Mouse (Mus musculus) hindbrain, embryonic 16.5 days (tissue): Measurements from ENCODE around the gene Rpa1. TPM values are rescaled to one million over a fixed set of nuclear protein-coding genes. Genes with fewer than 3 reads are reported as not detected.
A peak's percentile ranks its signal among the peaks of the same experiment; 100 is the strongest.

Experiments
- ATAC-seq: fragments of 200-750 bp; cut with Nextera tagmentation; 2 replicates; pipeline ENCODE4 v1.8.0; 2017; ENCODE audit warnings: moderate TSS enrichment, moderate library complexity
- H3K27ac ChIP-seq: fragments of 300-500 bp; sonication (generic); 2 replicates; pipeline ENCODE4 v1.5.1; 2014; ENCODE audit warnings: low read depth, mild to moderate bottlenecking, control low read depth, low read length, moderate library complexity
- H3K27me3 ChIP-seq: fragments of 300-500 bp; sonication (generic); replicated peaks from 2 replicates; pipeline ENCODE4 v1.6.1; 2014; ENCODE audit warnings: low read length; ENCODE audit not compliant: control insufficient read depth, insufficient read depth
- H3K36me3 ChIP-seq: fragments of 300-500 bp; sonication (generic); 2 replicates; pipeline ENCODE4 v1.6.1; 2014; ENCODE audit warnings: mild to moderate bottlenecking, low read length, moderate library complexity, mixed read lengths; ENCODE audit not compliant: control insufficient read depth, insufficient read depth
- H3K4me1 ChIP-seq: fragments of 300-500 bp; sonication (generic); 2 replicates; pipeline ENCODE4 v1.6.1; 2014; ENCODE audit warnings: low read depth, low read length; ENCODE audit not compliant: control insufficient read depth, insufficient read depth
- H3K4me2 ChIP-seq: fragments of 300-500 bp; sonication (generic); 2 replicates; pipeline ENCODE4 v1.6.1; 2014; ENCODE audit warnings: mild to moderate bottlenecking, low read length, control low read depth, moderate library complexity
- H3K4me3 ChIP-seq: fragments of 300-500 bp; sonication (generic); 2 replicates; pipeline ENCODE4 v1.5.1; 2014; ENCODE audit warnings: mild to moderate bottlenecking, low read length, control low read depth, moderate library complexity
- H3K9ac ChIP-seq: fragments of 300-500 bp; sonication (generic); 2 replicates; pipeline ENCODE4 v1.6.1; 2014; ENCODE audit warnings: low read depth, mild to moderate bottlenecking, control low read depth, low read length, moderate library complexity
- H3K9me3 ChIP-seq: fragments of 300-500 bp; sonication (generic); 2 replicates; pipeline ENCODE4 v1.6.1; 2014; ENCODE audit warnings: mild to moderate bottlenecking, low read length, moderate library complexity; ENCODE audit not compliant: control insufficient read depth
- WGBS: fragments of 180-500 bp; shearing (Covaris S2); extraction: QIAGEN DNeasy Blood & Tissue Kit; methylation state at CpG from one replicate; pipeline ENCODE4 v1.1.7; 2014; 5-methylcytosine and 5-hydroxymethylcytosine counted together
- polyA plus RNA-seq: library from polyadenylated mRNA; unstranded; fragments of >200 nt; fragmentation: Nextera tagmentation; extraction: Ambion mirVana; gene quantifications from 2 replicates; pipeline ENCODE4 v1.2.1, GENCODE M21; 2015

Rpa1 gene
- polyA plus RNA-seq, 1 experiment from 2014 or later = 50.8 TPM

DNA sequence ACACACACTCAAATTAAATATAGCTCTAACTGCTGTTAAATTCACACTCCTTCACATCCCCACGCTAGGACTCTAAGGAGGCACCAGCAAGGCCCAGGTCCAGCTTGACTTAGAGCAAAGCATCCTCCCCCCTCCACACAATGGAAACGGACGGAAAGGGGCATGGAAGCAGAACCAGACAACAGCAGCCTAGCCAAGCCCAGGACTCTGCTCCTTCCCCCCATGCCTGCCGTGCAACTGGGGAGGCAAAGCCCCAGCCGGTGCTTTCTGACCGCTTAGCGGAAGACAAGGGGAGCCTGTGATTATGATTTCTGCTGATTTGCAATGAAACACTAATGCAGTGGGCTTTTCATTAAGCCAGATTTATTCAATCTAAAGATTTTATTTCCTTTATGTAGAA is 70.0 kb downstream of the Rpa1 start:
- H3K4me1 ChIP-seq = peaks cover 53% of the 10 kb centered on the region
- no peaks in the 10 kb centered on the region for H3K27me3 ChIP-seq
- H3K9ac ChIP-seq = no peak overlapping the region
- ATAC-seq = no peak
- H3K4me3 ChIP-seq = no peak overlapping the region
- no peaks in the 10 kb centered on the region for H3K9me3 ChIP-seq
- H3K36me3 ChIP-seq = no peaks in the 10 kb centered on the region
- WGBS = 42% methylated on average over 7 of the region's 7 CpGs
- H3K27ac ChIP-seq = no peak overlapping the region
- H3K4me2 ChIP-seq = no peak overlapping the region

DNA sequence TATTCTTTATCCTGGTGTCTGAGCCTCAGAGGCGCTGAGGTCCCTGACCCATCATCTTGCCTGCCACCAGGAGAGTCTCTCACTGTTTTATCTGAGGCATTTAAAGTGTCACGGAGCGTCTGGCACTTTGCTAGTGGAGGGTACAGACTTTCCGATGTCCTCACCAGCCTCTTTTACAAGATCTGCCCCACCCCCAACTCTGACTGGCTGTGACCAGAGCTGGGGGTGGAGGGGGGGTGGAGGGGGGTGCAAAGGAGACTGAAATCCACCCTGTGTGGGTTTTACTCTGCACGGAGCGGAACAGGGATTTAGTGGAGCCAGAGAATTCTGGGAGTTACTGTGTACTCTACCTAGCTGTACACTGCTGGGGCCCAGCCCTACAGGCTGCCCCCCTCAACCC is 73.1 kb downstream of the Rpa1 start:
- no peaks in the 10 kb centered on the region for H3K9me3 ChIP-seq
- 0 out of 2 replicates have a peak overlapping the region, but pooled peaks have one; percentile 3 for H3K9ac ChIP-seq
- H3K4me1 ChIP-seq = peaks cover 33% of the 10 kb centered on the region
- H3K4me3 ChIP-seq = no peak overlapping the region
- no peak overlapping the region for H3K4me2 ChIP-seq
- 29% methylated on average over 6 of the region's 6 CpGs for WGBS
- ATAC-seq = no peak
- H3K36me3 ChIP-seq = no peaks in the 10 kb centered on the region
- H3K27ac ChIP-seq = no peak overlapping the region
- H3K27me3 ChIP-seq = no peaks in the 10 kb centered on the region

DNA sequence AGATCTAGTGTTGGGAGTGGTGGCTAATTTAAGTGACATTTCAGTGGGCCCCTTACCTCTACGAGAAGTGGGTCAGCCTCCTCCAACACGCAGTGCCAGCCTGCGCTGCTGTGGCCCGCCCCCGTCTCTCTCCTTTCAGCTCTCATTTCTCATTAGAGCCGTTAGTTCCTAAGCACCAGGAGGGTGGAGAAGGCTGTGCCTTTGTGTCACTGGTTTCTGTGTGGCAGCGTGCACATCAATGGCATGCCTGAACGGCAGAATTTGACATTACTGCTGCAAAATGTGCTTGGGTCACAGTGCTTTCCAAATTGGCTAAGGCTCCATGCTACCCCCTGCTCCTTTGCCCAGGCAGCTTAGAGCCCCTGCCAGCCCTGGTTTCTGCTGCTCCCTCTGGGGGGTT is 74.7 kb downstream of the Rpa1 start:
- Histone ChIP-seq H3K9ac (peak overlapping the region; percentile 39; the same call in 1 of the 2 replicates), H3K4me3 (no peak overlapping the region), H3K4me1 (peaks cover 22% of the 10 kb centered on the region), H3K27ac (peak overlapping the region; percentile 48), H3K27me3 (no peaks in the 10 kb centered on the region), H3K9me3 (no peaks in the 10 kb centered on the region), H3K4me2 (peak overlapping the region; percentile 34), H3K36me3 (no peaks in the 10 kb centered on the region)
- 6% methylated on average over 8 of the region's 8 CpGs for WGBS
- ATAC-seq = peak; percentile 80

DNA sequence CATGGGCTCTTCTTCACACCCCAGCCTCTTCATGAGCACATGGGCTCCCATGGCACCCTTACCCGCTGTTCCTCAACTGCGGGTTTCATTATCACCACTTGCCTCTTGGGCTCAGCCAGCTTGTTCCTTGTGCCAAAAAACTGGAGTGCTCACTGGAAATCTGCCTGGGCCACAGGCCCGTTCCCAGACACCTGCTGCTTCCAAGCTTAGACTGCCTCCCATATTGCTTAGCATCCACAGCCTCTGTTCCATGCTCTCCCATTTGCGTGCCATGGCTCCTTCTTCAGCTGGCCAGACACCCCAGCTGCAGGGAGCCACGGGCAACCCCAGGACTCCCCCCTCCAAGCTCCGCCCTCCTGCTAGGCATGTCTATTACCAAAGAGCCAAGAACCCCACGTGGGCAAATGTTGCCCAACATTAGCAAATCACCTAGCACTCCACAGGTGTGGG is 77.1 kb downstream of the Rpa1 start:
- H3K36me3 ChIP-seq = no peaks in the 10 kb centered on the region
- 0 out of 2 replicates have a peak, but pooled peaks have one; percentile 19 for ATAC-seq
- H3K4me1 ChIP-seq = peaks cover 26% of the 10 kb centered on the region
- H3K9ac ChIP-seq = no peak overlapping the region
- WGBS = 59% methylated on average over 7 of the region's 7 CpGs
- no peaks in the 10 kb centered on the region for H3K27me3 ChIP-seq
- no peaks in the 10 kb centered on the region for H3K9me3 ChIP-seq
- no peak overlapping the region for H3K4me2 ChIP-seq
- no peak overlapping the region for H3K4me3 ChIP-seq
- H3K27ac ChIP-seq = no peak overlapping the region

DNA sequence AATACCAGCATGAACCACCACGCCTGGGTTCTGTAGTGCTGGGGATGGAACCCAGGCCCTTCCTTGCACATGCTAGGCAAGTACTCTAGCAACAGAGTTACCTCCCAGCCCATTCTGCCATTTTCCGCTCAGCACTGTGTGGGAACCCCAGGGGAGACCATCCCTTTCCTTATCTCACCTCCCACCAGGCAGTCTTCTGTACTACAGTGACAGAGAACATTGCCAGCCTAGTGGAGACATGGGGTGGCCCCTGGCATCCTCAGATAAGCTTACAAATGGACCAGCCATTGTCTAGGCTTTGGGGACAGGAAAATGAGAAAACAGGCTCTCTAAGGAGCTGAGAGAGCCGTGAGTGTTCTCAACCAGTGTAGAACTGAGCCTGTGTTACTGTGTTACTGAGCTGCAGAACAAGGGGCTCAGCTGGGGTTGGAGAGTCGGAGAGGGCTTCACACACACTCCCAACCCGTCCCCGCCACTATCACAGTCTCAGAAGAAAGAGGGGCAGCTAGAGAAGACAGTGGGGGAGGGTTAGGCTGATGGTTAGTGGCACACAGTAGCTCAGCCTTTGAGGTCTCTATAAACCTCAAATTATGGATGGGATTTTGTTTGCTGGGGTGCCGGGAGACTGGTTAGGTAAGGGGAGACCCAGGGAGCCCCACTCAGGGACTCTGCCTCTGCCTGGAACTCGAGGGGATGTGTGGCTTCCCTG is 77.7 kb downstream of the Rpa1 start:
- H3K4me2 ChIP-seq = no peak overlapping the region
- no peaks in the 10 kb centered on the region for H3K27me3 ChIP-seq
- no peak overlapping the region for H3K9ac ChIP-seq
- H3K27ac ChIP-seq = no peak overlapping the region
- 59% methylated on average over 8 of the region's 8 CpGs for WGBS
- peaks cover 26% of the 10 kb centered on the region for H3K4me1 ChIP-seq
- H3K4me3 ChIP-seq = no peak overlapping the region
- no peaks in the 10 kb centered on the region for H3K9me3 ChIP-seq
- ATAC-seq = no peak
- H3K36me3 ChIP-seq = no peaks in the 10 kb centered on the region

DNA sequence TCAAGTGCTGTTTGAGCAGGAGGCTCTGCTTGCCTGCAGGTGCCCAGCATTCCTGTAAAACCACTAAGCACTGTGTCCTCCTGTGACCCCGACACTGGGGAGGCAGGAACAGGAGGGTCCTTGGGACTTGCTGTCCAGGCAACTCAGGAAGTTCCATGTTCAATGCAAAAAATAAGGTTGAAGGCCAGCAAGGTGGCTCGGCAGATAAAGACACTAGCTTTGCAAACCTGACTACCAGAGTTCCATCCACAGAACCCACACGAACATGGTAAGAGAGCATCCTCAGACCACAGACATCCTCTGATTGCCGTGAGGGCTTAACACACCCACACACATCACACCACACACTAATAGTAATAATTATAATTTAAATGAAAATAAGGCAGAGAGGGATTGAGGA is 78.9 kb downstream of the Rpa1 start:
- Histone ChIP-seq H3K4me1 (peaks cover 16% of the 10 kb centered on the region), H3K4me2 (no peak overlapping the region), H3K27ac (no peak overlapping the region), H3K36me3 (no peaks in the 10 kb centered on the region), H3K9ac (no peak overlapping the region), H3K4me3 (no peak overlapping the region), H3K27me3 (no peaks in the 10 kb centered on the region), H3K9me3 (no peaks in the 10 kb centered on the region)
- no peak for ATAC-seq
- WGBS = 85% methylated on average over 4 of the region's 4 CpGs

DNA sequence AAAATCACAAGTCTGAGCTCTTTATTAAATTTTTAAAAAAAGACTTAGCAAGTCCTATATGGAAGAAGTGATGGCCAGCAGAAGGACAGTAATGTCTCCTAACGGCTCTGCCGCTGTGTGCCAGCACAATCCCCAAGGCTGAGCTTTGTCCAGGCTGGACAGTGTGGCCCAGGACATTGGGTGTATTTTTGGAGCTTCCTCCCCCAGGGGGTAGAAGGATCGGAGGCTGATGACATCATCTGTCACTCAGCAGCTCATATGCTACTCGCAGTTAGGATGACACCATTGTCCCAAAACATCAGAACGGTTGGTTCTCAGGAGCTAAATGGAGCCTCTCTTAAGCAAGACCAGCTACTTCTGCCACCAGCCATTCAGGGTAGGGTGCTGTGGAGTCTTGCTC is 79.6 kb downstream of the Rpa1 start:
- Histone ChIP-seq H3K27ac (0 out of 2 replicates have a peak overlapping the region, but pooled peaks have one; percentile 21), H3K4me3 (no peak overlapping the region), H3K4me1 (peaks cover 20% of the 10 kb centered on the region), H3K27me3 (no peaks in the 10 kb centered on the region), H3K4me2 (no peak overlapping the region), H3K36me3 (no peaks in the 10 kb centered on the region), H3K9ac (no peak overlapping the region), H3K9me3 (no peaks in the 10 kb centered on the region)
- 62% methylated on average over 5 of the region's 5 CpGs for WGBS
- no peak for ATAC-seq

DNA sequence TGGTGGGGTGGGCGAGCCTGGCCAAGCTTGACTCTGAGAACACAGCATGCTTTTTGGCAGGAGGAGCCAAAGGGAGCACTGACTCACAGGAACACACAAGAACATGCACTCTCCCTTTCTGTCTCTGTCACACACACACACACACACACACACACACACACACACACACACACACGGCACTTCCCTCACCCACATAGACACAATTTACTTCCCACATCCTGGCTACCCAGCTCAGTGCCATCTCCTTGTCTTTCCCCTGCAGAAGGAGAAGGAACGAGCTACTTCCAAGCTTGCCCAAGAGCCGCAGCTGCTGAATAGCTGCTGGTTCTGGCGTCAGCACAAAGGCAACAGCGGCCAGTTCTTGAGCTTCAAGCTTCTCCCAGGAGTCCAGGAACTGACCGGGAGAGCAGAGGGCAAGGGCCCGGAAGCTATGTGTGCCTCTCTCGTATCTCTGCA is 80.3 kb downstream of the Rpa1 start:
- H3K27ac ChIP-seq = 0 out of 2 replicates have a peak overlapping the region, but pooled peaks have one; percentile 21
- H3K36me3 ChIP-seq = no peaks in the 10 kb centered on the region
- WGBS = 43% methylated on average over 9 of the region's 9 CpGs
- H3K4me1 ChIP-seq = peaks cover 20% of the 10 kb centered on the region
- no peaks in the 10 kb centered on the region for H3K9me3 ChIP-seq
- ATAC-seq = no peak
- H3K9ac ChIP-seq = peak overlapping the region; percentile 28; the same call in 1 of the 2 replicates
- no peak overlapping the region for H3K4me2 ChIP-seq
- no peaks in the 10 kb centered on the region for H3K27me3 ChIP-seq
- no peak overlapping the region for H3K4me3 ChIP-seq

DNA sequence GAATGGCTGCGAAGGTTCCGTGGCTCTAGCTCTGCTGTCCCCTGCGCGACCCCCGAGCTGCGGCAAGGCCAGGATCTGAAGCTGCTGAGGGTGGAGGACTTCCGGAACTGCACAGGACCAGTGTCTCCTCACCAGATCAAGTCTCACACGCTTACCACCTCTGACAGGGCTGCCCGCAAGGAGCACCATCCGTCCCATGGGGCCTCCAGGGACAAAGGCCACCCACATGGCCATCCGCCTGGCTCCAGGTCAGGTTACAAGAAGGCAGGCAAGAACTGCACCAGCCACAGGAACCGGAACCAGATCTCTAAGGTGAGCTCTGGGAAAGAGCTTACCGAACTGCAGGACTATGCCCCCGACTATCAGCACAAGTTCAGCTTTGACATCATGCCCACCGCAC is 82.6 kb downstream of the Rpa1 start:
- H3K9me3 ChIP-seq = no peaks in the 10 kb centered on the region
- H3K9ac ChIP-seq = no peak overlapping the region
- ATAC-seq = no peak
- H3K4me3 ChIP-seq = no peak overlapping the region
- no peak overlapping the region for H3K4me2 ChIP-seq
- whole genome bisulfite sequencing = 73% methylated on average over 15 of the region's 15 CpGs
- H3K36me3 ChIP-seq = no peaks in the 10 kb centered on the region
- H3K27me3 ChIP-seq = no peaks in the 10 kb centered on the region
- H3K27ac ChIP-seq = no peak overlapping the region
- peaks cover 20% of the 10 kb centered on the region for H3K4me1 ChIP-seq
